Mouse (Mus musculus) heart, adult 8-10 months (tissue): ENCODE data around the gene Tepsin. TPM values are rescaled to one million over a fixed set of nuclear protein-coding genes. Genes with fewer than 3 reads are reported as not detected.

Experiments
- DNase-seq: peaks from one replicate; pipeline ENCODE4 v3.0.0; 2022; ENCODE audit warnings: low spot score
- total RNA-seq, 4 experiments: library from RNA; stranded (reverse); gene quantifications; 2 replicates each; pipeline ENCODE4 v1.2.4; 2022

Gene Tepsin
- 1 to 10 TPM; 4.8 to 7.0 (median 6.9) TPM for total RNA-seq

DNA sequence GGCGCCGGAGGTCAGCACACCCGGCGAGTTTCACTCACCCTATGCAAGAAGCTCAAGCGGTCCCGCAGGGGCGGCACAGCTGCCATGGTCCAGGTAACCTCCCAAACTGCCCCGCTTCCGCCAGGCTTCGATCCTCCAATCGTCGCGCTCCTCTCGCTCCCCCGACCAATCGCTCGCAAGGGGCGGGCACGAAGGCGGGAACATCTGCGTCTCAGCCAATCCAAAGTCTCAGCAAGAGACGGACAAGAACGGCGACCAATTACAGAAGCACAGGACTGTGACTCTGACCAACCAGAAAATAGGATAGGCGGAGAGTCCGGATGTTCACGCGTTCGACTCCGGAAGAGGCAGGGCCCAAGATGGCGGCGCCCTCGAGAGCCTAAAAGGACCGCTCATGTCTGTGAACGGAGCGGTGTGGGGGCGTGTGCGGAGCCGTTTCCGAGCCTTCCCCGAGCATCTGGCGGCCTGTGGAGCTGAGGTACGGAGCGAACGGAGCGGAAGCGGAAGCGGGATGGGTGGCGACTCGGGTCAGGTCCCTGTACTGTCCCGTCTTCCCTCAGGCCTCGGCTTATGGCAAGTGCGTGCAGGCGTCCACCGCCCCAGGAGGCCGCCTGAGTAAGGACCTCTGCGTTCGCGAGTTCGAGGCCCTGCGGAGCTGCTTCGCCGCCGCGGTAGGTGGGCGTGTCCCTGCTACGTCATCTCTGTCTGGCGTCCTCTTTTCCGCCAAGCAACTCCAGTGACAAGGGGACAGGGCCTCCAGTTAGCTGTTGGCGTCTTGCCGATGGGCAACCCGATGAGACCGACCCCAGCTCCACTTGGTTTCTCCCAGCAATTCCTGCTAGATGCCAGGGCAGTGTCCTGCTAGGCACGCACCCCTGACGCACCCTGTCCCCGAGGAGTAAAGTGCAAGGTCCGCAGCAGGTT, at the start of gene Tepsin, which contains the start of gene Ndufaf8:
Gene Tepsin (minus strand): TSS at position 144 of the 924 bp plus-strand sequence.
Gene Ndufaf8 (plus strand): TSS at position 341 of the 924 bp plus-strand sequence.
- DNase-seq, result peak; percentile 100

DNA sequence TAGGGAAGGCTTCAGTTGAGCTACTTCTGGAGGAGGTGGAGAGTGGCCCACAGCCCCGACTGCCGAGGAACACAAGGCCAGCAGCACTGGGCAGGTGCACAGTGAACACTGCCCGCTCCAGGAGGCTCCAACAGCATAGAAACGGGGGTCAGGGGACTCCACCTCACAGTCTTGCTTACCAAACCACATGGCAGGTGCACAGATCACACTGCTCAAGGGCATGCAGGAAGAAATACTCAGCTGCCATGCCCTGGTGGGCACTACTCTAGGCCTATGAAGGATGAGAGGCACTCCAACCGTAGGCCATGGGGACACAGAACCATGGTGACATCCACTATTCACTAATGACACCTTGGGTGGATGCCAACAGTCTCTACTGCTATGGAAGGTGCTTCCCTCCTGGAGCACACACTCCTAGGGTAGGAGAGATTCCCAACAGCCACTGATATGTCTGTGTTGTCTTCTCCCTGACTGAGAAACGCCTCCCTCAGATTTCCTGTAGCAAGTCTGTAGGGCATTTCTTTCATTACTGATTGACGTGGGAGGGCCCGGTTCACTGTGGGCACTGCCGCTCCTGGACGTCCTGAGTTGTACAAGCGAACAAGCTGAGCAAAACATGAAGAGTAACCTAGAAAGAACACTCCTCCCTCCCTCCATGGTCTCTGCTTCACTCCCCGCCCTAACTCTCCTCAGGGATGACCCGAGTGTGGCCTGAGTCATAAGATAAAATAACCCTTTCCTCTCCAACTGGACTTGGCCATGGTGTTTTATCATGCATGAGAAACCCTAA, 45.4 kb upstream of the Tepsin start:
- no peak for DNase-seq

DNA sequence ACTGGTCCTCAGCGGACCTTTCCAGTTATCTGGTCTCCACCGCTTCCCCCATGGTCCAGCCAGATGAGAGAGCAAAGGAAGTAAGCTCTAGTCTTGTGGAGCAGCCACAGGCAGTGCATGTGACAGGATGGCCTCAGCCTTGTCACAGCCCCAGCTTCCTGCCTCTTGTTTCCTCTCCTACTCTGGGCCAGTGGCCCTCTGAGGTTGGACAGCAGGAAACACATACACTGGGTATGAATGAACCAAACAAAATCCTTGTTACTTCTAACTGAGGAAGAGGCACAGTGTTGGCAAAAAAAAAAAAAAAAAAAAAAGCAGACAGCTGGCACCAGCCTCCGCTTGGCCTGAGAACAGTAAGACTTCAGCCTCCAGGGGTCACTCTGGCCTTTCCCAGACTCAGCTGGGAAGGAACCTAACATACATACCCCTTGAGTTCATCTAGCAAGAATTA, 44.1 kb upstream of the Tepsin start:
- DNase-seq, result peak; percentile 90

DNA sequence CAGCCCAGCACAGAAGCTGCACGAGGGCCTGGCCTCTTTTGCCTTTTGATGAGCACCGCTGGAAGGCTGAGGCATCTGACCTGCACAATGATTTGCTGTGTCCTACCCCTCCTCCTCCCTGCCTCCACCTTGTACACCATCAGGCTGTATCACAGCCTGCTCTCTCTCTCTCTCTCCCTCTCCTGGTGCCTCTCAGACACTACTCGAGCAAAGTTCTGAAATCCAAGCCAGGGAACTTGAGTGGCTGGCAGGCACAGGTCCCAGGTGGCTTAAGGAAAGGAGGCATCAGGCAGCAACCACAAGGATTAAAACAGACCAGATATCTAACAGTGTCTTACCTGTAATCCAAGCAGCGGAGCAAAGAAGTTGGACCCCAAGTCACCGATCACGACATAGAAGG, 41.7 kb upstream of the Tepsin start:
- DNase-seq, result no peak

DNA sequence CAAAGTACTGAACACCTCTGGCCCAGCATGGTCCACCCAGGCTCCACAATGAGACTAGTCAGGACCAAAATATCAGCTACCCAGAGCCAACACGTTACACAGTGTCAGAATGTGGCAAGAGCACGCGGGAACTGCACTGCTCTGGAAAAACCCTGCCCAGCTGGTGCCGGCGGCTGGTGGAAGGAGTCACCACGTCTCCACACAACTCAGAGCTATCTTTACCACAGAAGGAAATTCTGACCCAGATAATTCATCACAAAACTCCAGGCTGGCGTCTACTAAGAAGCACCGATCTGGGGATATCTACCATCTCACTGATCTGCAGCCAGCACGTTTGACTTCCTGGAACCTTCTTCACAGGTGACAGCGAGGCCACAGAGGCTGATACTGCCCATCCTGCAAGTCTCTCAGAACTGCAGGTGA, 40.8 kb upstream of the Tepsin start:
- no peak for DNase-seq

DNA sequence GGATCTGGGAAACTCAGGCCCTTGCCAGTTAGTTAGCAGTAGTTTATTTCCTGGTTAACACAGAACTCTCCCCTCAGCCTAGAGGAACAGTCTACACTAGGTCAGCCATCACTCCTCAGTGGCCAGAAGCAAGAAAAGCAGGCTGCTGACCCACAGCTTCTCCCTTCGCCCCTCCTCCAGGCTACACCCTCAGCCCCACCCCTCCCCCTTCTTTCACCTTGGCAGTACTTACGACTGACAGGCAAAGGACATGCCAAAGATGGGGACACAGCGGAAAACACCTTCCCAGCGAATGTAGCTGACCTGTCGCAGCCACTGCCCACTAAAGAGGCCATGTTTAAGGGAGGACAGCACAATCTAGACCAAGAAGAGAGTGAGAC, 39.1 kb upstream of the Tepsin start:
- no peak for DNase-seq

DNA sequence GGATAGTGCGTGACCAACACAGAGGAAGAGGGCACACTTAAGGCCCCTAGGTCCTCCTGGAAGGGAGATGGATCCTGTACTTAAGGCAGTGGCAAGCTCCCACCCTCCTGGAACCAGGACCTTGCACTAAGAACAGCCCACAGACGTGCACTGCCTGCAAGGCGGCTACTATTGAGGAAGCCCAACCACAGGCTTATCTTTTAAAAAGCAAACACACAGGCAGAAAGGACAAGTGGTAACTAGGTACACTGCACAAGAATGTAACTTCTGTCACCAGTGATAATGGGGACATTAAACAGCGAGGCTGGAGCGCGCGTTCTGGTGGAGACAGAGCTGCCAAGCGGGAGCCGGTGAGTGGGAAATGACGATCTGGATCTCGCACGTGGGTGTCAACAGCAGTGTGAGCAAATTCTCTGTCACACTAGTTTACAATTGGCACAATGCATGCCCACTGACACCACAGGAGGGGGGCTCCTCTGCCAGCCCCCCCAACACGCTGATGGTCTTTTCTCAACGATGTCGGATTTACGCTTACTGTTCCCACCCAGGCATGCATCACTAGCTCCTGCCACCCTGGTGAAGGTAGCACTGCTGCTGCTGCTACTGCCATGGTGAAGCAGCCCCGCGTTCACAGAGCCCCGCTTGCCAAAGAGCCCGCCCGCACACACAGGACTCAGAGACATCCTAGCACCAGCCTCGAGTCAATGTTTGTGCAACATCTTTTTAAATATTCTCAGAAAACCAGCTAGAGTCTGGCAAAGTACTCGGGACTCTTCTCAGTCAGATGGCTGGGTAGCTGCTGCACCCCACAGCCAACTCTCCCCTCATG, 38.5 kb upstream of the Tepsin start:
- no peak for DNase-seq

DNA sequence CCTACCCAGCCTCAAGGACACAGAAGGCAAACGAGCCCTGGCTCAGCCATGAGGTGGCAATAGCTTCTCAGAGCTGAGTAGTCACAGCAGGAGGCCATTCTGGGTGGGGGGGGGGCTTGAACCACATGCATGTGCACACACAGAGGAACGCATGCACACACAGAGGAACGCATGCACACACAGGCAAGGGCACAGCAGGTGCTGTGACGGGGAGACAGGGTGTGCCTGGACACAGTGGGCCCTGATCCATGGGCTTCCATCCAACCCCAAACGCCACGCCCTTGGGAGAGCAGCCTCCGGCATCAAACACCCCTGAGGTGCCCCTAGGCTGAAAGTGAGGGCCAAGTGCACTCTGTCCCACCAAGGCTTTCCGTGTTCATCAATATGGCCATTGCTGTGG, 37.7 kb upstream of the Tepsin start:
- DNase-seq, result no peak

DNA sequence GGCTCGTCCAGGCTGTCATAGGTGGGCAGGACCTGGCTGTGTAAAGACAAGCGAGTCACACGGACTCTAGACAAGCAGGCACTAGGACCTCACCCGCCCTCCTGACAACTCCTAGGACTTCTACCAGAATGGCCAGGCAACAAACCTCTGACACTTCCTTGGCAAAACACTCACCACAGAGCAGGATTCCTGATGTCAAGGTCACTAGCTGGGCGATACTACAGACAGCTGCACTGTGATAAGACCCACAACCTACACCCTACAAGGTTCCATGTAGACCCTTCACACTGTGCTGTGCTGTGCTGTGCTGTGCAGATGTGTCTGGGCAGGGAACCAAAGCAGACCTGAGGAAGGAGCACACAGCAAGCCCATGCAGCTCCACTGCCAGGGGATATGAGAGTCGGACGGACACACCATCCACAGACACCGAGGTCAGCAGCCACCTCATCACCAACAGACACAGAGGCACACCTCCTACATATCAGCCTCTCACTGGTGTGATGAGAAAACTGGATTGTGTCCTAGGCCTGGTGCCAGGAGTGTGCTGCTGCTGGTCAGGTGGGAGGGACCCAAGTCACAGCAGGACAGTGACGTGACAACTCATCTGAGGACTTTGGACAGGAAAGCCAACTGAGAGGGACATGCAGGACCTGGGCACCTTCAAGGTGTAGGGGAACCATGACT, 36.5 kb upstream of the Tepsin start:
- DNase-seq, result no peak

DNA sequence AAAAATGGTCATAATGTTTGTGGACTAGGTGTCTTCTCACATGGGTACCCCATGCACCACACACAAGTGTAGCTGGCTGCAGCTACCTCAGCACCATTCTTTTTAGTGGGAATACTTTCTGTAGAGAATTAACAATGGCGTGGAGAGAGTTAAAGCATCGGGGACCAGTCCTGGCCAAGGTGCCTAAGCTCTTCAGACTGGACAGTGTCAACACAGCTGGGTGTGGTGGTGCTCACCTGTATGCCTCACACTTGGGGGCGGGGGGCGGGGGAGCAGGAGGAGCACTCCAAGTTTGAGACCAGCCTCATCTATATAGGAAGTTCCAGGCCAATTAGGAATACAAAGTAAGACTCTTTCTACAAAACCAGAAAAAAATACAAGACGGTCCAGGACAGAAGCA, 35.6 kb upstream of the Tepsin start:
- DNase-seq, result no peak

DNA sequence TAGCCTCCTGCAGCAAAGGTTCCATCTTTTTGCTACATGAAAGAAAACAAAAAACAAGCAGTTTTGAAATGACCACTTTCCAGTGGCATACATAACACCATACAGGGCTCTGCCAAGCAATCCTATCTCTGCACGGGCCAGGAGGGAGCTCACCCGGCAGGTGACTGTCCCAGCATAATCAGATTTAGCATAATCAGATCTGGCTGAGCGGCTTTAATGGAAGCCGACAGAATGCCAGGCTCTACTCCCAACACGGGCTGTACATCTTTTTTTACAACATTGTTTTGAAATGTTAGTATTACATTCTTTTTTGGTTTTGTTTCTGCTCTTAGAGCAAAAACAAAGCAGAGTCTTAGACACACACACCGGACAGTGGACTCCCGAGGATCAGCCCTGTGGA, 30.8 kb upstream of the Tepsin start:
- DNase-seq, result no peak

DNA sequence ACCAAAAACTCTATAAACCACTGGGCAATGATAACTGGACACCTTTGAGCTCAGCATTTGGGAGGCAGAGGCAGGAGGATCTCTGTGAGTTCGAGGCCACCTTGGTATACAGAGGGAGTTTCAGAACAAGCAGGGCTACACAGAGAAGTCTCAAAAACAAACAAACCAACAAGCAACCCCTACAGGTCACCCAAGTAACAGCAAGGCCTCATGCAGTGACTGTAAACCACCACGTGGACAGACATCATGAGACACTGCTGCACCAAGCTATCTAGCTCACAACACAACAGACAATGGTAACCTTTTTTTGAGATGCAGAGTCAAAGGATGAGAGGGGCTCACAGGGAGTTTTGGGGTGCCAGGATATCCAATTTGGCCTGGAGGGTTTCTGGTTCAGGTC, 28.3 kb upstream of the Tepsin start:
- DNase-seq, result no peak

DNA sequence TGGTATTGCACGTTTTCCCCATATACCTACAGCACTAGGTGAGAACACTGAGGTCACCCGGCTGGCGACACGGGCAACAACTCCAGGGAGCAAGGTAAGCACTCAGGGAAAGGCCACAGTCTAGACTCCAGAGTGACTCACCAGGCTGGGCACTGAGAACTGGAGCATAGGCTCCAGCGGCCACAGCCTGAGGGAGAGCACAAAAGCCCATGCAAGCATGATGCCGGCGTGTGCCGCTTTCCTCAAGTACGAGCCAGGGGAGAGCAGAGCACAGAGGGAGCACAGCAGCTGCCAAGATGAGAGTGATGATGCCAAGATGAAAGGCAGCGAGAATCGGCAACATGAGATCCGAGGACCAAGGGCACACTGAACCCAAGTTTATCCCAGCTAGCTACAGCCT, 23.6 kb upstream of the Tepsin start:
- DNase-seq, result no peak

DNA sequence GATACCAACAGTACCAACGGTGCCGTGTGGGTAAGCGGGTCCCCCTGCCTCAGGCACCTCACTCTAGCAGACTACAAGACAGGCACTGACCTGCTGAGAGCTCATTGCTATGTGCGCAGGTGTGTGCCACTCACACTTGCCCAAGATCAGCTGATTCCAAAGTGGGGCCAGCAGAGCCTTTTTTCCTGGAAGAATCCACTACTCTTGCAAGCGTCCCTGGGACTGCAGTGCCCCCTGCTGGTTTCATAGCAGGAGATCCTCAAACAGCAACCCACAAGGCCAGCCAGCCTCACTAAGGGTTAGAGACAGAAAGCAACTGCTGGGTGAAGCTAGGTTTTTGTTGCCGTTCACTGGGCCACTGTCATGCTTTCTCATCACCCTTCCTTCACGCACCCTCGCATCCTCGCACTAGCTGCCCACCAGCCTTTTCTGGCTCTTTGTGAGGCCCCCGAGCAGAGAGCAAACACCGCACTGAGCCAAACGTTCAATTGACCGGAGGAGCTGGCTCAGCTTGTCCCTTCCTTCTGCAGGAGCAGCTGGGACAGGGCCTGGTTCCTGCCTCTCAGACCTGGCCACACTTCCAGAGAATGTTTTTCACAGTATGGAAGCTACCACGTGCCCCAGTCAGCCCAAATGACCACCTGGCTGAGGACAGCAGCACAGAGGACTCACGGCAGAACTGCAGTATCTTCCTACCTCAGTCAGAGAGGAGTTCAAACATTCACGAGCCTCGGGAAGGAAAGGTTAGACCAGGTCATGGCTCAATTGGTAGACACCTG, 22.3 kb upstream of the Tepsin start:
- peak; percentile 45 for DNase-seq

DNA sequence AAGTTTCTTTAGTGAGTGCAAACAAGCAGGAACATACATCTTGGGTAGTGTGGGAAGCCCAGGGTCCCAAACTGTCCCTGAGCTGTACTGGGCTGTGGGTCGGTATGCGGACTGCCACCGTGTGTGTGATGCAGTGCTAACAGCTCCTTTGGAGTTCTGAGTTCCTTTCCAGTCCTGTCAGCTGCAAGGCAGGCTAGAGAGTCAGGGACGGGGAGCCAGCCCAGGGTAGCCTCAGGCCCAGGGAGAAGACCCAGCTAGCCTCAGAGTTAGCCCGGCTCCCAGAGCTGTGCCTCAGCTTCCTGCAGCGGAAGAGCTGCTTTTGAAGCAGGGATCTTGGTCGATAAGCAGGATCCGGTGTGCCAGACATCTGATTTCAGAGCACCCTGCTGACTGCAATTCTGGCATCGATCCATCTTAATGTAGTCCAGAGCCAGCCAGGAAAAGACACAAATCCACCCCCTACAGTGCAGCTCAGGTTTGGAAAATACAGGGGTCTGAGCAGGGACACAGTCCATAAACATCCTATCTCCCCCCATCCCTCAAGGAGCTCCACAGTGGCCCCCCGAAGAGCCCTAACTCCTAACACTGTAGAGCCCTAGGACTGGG, 21.5 kb upstream of the Tepsin start:
- no peak for DNase-seq

DNA sequence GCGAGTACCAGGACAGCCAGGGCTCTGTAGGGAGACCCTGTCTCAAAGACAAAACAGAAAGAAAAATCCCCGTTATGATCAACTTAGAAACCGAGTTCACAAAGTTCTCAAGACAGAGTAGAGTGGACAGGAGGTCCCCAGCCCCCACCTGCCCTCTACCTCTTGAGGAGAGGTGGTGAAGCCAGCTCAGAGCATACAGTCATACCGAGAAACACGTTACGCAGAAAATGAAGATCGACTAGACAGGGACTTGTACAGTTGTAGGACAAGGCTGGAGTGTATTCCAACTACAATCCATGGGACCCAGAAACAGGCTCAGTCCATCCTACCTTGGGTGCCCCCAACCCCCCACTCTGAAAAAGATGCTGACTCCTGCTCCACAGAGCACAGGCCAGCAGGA, 20.6 kb upstream of the Tepsin start:
- DNase-seq, result no peak

DNA sequence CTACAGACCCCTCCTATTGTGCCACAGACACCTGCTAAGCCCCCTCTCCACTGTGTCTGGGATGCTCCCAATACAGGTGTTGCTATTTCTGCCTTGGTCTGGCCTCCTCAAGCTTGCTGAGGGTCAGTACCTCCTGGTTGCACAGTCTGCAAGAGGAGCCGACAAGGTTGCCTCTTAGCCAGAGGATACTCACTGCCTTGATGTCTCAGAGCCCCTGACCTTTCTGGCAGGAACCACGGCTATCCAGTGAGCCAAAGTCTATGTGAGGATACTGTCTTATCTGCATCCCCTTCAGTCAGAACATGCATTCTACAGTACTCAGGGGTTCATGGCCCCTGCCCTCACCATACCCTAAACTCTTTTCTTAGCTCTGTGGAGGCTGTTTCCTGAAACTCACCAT, 19.1 kb upstream of the Tepsin start:
- no peak for DNase-seq

DNA sequence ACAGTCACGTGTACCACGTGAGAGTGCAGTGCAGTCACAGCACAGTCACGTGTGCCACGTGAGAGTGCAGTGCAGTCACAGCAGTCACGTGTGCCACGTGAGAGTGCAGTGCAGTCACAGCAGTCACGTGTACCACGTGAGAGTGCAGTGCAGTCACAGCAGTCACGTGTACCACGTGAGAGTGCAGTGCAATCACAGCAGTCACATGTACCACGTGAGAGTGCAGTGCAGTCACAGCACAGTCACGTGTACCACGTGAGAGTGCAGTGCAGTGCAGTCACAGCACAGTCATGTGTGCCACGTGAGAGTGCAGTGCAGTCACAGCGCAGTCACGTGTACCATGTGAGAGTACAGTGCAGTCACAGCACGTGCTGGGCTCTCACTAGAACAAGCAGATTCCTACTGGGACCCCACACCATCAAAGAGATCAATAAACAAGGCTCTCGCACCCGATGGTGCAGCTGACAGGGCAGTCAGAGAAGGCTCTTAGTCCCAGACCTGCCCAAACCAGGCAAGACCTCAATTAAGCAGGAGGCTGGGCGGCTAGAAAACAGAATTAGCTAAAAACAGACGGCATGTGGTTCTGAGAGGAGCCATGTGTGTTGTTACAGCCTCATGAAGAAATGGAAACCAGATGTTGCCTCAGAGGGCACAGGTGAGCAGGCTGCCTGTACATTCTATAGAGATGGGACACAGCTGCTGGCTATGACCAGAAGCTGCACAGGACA, 16.1 kb upstream of the Tepsin start:
- no peak for DNase-seq

DNA sequence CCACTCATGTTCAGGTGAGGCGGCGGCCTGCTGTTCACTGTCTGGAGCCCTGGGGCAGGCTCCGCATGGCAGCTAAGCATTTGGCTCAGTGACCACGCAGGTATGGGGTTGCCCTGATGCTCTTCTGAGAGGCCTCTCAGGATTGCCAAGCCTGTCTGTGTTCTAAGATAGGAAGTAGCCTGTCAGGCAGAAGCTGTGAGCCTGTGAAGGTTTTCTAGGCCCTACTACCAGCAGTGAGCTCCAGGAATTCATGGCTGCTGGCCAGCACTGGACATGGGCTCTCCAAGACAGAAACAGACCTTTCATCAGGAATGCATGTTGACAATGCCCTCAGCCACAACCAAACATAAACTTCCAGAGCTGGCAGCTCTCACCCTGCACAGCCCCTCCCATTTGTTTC, 13.6 kb upstream of the Tepsin start:
- no peak for DNase-seq
